Mouse (Mus musculus): ENCODE data around the gene Gucy2c.

The Gucy2c gene

GRCm38 (mm10) chr6:136741281-136741680 is 40.3 kb downstream of the Gucy2c start:
- no peak for DNase-seq (ENCODE audit: low spot score in 2 of 2)

- no peak for DNase-seq (ENCODE audit: low spot score in 2 of 2)
Measured at GRCm38 (mm10) chr6:136735766-136736165, 45.8 kb downstream of the Gucy2c start.

GRCm38 (mm10) chr6:136728144-136728543 is 53.4 kb downstream of the Gucy2c start:
- no peak for DNase-seq (ENCODE audit: low spot score in 2 of 2)

- DNase-seq (ENCODE audit: low spot score in 2 of 2), result no peak
Measured at GRCm38 (mm10) chr6:136723171-136723570, 58.4 kb downstream of the Gucy2c start.

- DNase-seq (ENCODE audit: low spot score in 2 of 2), result no peak
Measured at GRCm38 (mm10) chr6:136722565-136722964, 59.0 kb downstream of the Gucy2c start.

- peak; percentile 43 to 59 for DNase-seq (ENCODE audit: low spot score in 2 of 2)
Measured at GRCm38 (mm10) chr6:136721925-136722324, 59.6 kb downstream of the Gucy2c start.

GRCm38 (mm10) chr6:136720436-136720835 is 61.1 kb downstream of the Gucy2c start:
- DNase-seq (ENCODE audit: low spot score in 2 of 2), result peak in 1 of 2 experiments; percentile 14

GRCm38 (mm10) chr6:136715881-136716431 is 65.6 kb downstream of the Gucy2c start:
- DNase-seq (ENCODE audit: low spot score in 2 of 2), result no peak

GRCm38 (mm10) chr6:136714097-136714496 is 67.5 kb downstream of the Gucy2c start:
- no peak for DNase-seq (ENCODE audit: low spot score in 2 of 2)

GRCm38 (mm10) chr6:136710408-136710807 is 71.2 kb downstream of the Gucy2c start:
- DNase-seq (ENCODE audit: low spot score in 2 of 2), result no peak

GRCm38 (mm10) chr6:136708597-136708996 is 73.0 kb downstream of the Gucy2c start:
- no peak for DNase-seq (ENCODE audit: low spot score in 2 of 2)

- no peak for DNase-seq (ENCODE audit: low spot score in 2 of 2)
Measured at GRCm38 (mm10) chr6:136701878-136702277, 79.7 kb downstream of the Gucy2c start.

- DNase-seq (ENCODE audit: low spot score in 2 of 2), result no peak
Measured at GRCm38 (mm10) chr6:136701185-136701584, 80.4 kb downstream of the Gucy2c start.

GRCm38 (mm10) chr6:136691314-136691713 is 90.3 kb downstream of the Gucy2c start:
- no peak for DNase-seq (ENCODE audit: low spot score in 2 of 2)

- DNase-seq (ENCODE audit: low spot score in 2 of 2), result no peak
Measured at GRCm38 (mm10) chr6:136690527-136690926, 91.0 kb downstream of the Gucy2c start.

GRCm38 (mm10) chr6:136689790-136690413 is 91.7 kb downstream of the Gucy2c start:
- DNase-seq (ENCODE audit: low spot score in 2 of 2), result no peak

GRCm38 (mm10) chr6:136685433-136685832 is 96.1 kb downstream of the Gucy2c start:
- no peak for DNase-seq (ENCODE audit: low spot score in 2 of 2)

- no peak for DNase-seq (ENCODE audit: low spot score in 2 of 2)
Measured at GRCm38 (mm10) chr6:136683410-136684334, 97.9 kb downstream of the Gucy2c start.

GRCm38 (mm10) chr6:136679381-136679780 is 102.2 kb downstream of the Gucy2c start:
- DNase-seq (ENCODE audit: low spot score in 2 of 2), result no peak

GRCm38 (mm10) chr6:136674935-136675334 is 106.6 kb downstream of the Gucy2c start:
- DNase-seq (ENCODE audit: low spot score in 2 of 2), result no peak

- DNase-seq (ENCODE audit: low spot score in 2 of 2), result no peak
Measured at GRCm38 (mm10) chr6:136672467-136672866, 109.1 kb downstream of the Gucy2c start.

GRCm38 (mm10) chr6:136669274-136669673 is 112.3 kb downstream of the Gucy2c start:
- no peak for DNase-seq (ENCODE audit: low spot score in 2 of 2)
